Mouse (Mus musculus): ENCODE data around the gene Sec24d.
A peak's percentile ranks its signal among the peaks of the same experiment; 100 is the strongest.

The Sec24d gene

GRCm38 (mm10) chr3:123266753-123267651 is at the start of gene Sec24d:
Gene Sec24d, plus strand, starts transcription at chr3:123267455.
- peak; percentile 92 for DNase-seq (ENCODE audit: low read depth, low spot score)

GRCm38 (mm10) chr3:123218646-123219045 is 48.6 kb upstream of the Sec24d start:
- peak; percentile 9 for DNase-seq (ENCODE audit: low read depth, low spot score)

- no peak for DNase-seq (ENCODE audit: low read depth, low spot score)
These were observed 40.0 kb upstream of the Sec24d start for GRCm38 (mm10) chr3:123227276-123227675.

GRCm38 (mm10) chr3:123231639-123232038 is 35.6 kb upstream of the Sec24d start:
- DNase-seq (ENCODE audit: low read depth, low spot score): no peak

GRCm38 (mm10) chr3:123234191-123234836 is 32.9 kb upstream of the Sec24d start:
- DNase-seq (ENCODE audit: low read depth, low spot score): peak; percentile 14

- DNase-seq (ENCODE audit: low read depth, low spot score): no peak
These were observed 31.8 kb upstream of the Sec24d start for GRCm38 (mm10) chr3:123235495-123235894.

- DNase-seq (ENCODE audit: low read depth, low spot score): peak; percentile 8
These were observed 31.3 kb upstream of the Sec24d start, which contains the start of gene Synpo2 for GRCm38 (mm10) chr3:123235921-123236320. Gene Synpo2, minus strand, starts transcription at chr3:123236149.

- no peak for DNase-seq (ENCODE audit: low read depth, low spot score)
These were observed 30.2 kb upstream of the Sec24d start for GRCm38 (mm10) chr3:123237039-123237438.

GRCm38 (mm10) chr3:123237446-123237845 is 29.8 kb upstream of the Sec24d start:
- no peak for DNase-seq (ENCODE audit: low read depth, low spot score)

- DNase-seq (ENCODE audit: low read depth, low spot score): no peak
These were observed 22.9 kb upstream of the Sec24d start for GRCm38 (mm10) chr3:123244376-123244775.

- DNase-seq (ENCODE audit: low read depth, low spot score): no peak
These were observed 21.6 kb upstream of the Sec24d start for GRCm38 (mm10) chr3:123245646-123246045.

- DNase-seq (ENCODE audit: low read depth, low spot score): no peak
These were observed 10.8 kb upstream of the Sec24d start for GRCm38 (mm10) chr3:123256181-123257101.

GRCm38 (mm10) chr3:123258709-123259108 is 8.5 kb upstream of the Sec24d start:
- DNase-seq (ENCODE audit: low read depth, low spot score): no peak

- DNase-seq (ENCODE audit: low read depth, low spot score): no peak
These were observed 2.5 kb upstream of the Sec24d start for GRCm38 (mm10) chr3:123264706-123265105.

- DNase-seq (ENCODE audit: low read depth, low spot score): peak; percentile 62
These were observed 516 bp downstream of the Sec24d start for GRCm38 (mm10) chr3:123267741-123268201.

- no peak for DNase-seq (ENCODE audit: low read depth, low spot score)
These were observed 15.8 kb downstream of the Sec24d start for GRCm38 (mm10) chr3:123282866-123283615.

GRCm38 (mm10) chr3:123284284-123284683 is 17.0 kb downstream of the Sec24d start:
- no peak for DNase-seq (ENCODE audit: low read depth, low spot score)

GRCm38 (mm10) chr3:123285649-123286048 is 18.4 kb downstream of the Sec24d start:
- DNase-seq (ENCODE audit: low read depth, low spot score): no peak

- no peak for DNase-seq (ENCODE audit: low read depth, low spot score)
These were observed 21.8 kb downstream of the Sec24d start for GRCm38 (mm10) chr3:123288856-123289570.

- no peak for DNase-seq (ENCODE audit: low read depth, low spot score)
These were observed 24.4 kb downstream of the Sec24d start for GRCm38 (mm10) chr3:123291670-123292069.

Data from CD4-positive helper T cell, adult 2 months (primary cell).